Mouse (Mus musculus): Measurements from ENCODE around the gene Sdc1.

GRCm38 (mm10) chr12:8759115-8759514 is 12.0 kb upstream of the Sdc1 start:
- TF ChIP-seq CTCF (conservative IDR thresholded peaks at IDR 0.05; ENCODE audit: low read length) (no peak), POU5F1 (IDR thresholded peaks at IDR 0.05; ENCODE audit: borderline replicate concordance, low read length) (no peak), NANOG (IDR thresholded peaks at IDR 0.05; ENCODE audit: borderline replicate concordance, low read length) (no peak)
